Mouse (Mus musculus): ENCODE measurements around the gene Olfml2b.

GRCm38 (mm10) chr1:170609872-170610271 is 34.5 kb upstream of the Olfml2b start:
- no peak for TF ChIP-seq CTCF (IDR thresholded peaks at IDR 0.05; ENCODE audit: low read depth, low read length)
- TF ChIP-seq EP300 (IDR thresholded peaks at IDR 0.05; ENCODE audit: insufficient read depth, low read depth, low read length), result no peak
